10 mouse cellular contexts compared by ENCODE assay signal in the genomic region with DNA sequence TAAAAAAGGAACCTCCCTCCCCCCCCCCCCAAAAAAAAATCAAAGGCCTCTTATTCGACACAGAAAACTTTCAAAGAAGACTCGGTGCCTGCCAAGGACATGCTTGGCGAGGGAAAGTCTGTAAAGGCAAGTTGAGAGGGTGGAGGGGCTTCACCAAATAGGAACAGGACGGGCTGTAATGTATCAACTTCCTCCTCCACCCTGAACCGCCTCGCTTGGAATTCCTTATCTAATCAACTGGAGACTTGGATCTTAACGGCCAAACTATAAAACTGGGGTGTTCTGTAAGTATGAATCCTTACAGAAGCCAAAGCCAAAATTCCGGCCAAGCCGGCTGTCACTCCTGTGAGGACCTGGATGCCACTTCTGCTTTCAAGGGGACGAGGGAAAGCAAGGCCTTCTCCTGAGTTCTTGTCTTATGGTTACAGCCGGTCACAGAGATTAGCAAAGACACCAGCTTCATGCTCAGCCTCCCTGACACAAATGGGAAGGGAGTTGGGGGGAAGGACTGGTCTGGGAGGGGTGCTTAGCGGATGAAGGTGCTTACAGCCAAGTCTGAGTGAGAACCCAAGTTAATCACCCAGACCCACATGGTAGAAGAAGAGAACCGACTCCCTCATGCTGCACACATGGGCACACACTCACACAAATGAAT. TPM values are rescaled to one million over a fixed set of nuclear protein-coding genes. Genes with fewer than 3 reads are reported as not detected.
DNase-seq lines count a peak whose midpoint lies in the region; ATAC-seq and TF ChIP-seq lines count a peak whose summit lies in the region.
"Had no signal": no experiment of that assay in that cellular context is flagged by ENCODE, and none has a peak within 500 bp of the region (broad histone marks: within the 10 kb centered on the region; RNA-seq: fewer than 3 reads in every experiment).

No protein-coding gene starts in this region.

- 20% methylated on average over 13 of the region's 13 CpGs for WGBS in heart, embryonic 14.5 days
- 20% methylated on average over 13 of the region's 13 CpGs for WGBS in lung, embryonic 16.5 days
- WGBS in hindbrain, postnatal 0 days, result 67% methylated on average over 13 of the region's 13 CpGs

- intact Hi-C loops in left cerebral cortex, postnatal 14 days (cut with DNase I), result loop anchor here (5.0 kb wide), 1 partner anchor 48 kb away; no protein-coding TSS in a partner anchor

- H3K9ac ChIP-seq in heart, embryonic 14.5 days (ENCODE audit: low read length), result no peak overlapping the region
- no peak overlapping the region for H3K9ac ChIP-seq in lung, embryonic 16.5 days (ENCODE audit: low read length)
- no peak overlapping the region for H3K9ac ChIP-seq in hindbrain, postnatal 0 days (replicated peaks; ENCODE audit: low read length)

- TF ChIP-seq POLR2A in testis, adult 2 months (IDR thresholded peaks at IDR 0.05; ENCODE audit: control insufficient read depth, low read depth, low read length), result no peak

- no peak for DNase-seq in testis, postnatal 10 days (ENCODE audit: low spot score)
- DNase-seq in hindbrain, postnatal 0 days (ENCODE audit: low spot score), result no peak
- DNase-seq in thymus, postnatal 10 days (ENCODE audit: low spot score in 2 of 2), result no peak
- no peak for DNase-seq in left cerebral cortex, postnatal 14 days (ENCODE audit: low spot score in 2 of 2)
- DNase-seq in cerebellum, postnatal 10 days, result no peak
- DNase-seq: gastrocnemius, postnatal 14 days; retina, postnatal 1 day had no signal

- peak overlapping the region; percentile 39; the same call in 1 of the 2 replicates for H3K27ac ChIP-seq in testis, adult 2 months (ENCODE audit: control insufficient read depth, insufficient read depth, low read depth, low read length)
- 0 out of 4 replicates have a peak overlapping the region, but pooled peaks have one; percentile 14 to 16 for H3K27ac ChIP-seq in heart, embryonic 14.5 days (replicated peaks in 1 of 2; ENCODE audit: control insufficient read depth in 1 of 2, insufficient read depth in 1 of 2, low read depth in 2 of 2, low read length in 2 of 2)
- peak overlapping the region; percentile 60 for H3K27ac ChIP-seq in lung, embryonic 16.5 days (ENCODE audit: low read length)
- no peak overlapping the region for H3K27ac ChIP-seq in hindbrain, postnatal 0 days

- no peaks in the 10 kb centered on the region for H3K36me3 ChIP-seq in testis, adult 2 months (ENCODE audit: control insufficient read depth, insufficient read depth, low read length)
- no peaks in the 10 kb centered on the region for H3K36me3 ChIP-seq in heart, embryonic 14.5 days (ENCODE audit: control insufficient read depth, insufficient read depth, low read length)
- H3K36me3 ChIP-seq in lung, embryonic 16.5 days (ENCODE audit: control insufficient read depth, insufficient read depth, low read length), result no peaks in the 10 kb centered on the region
- H3K36me3 ChIP-seq in hindbrain, postnatal 0 days (ENCODE audit: insufficient read depth, low read length), result no peaks in the 10 kb centered on the region

- no peaks in the 10 kb centered on the region for H3K9me3 ChIP-seq in heart, embryonic 14.5 days (ENCODE audit: control insufficient read depth, low read length)
- H3K9me3 ChIP-seq in lung, embryonic 16.5 days (ENCODE audit: control insufficient read depth, low read length), result no peaks in the 10 kb centered on the region
- no peaks in the 10 kb centered on the region for H3K9me3 ChIP-seq in hindbrain, postnatal 0 days (ENCODE audit: low read length)

- H3K27me3 ChIP-seq in testis, adult 2 months (ENCODE audit: control insufficient read depth, insufficient read depth, low read length), result no peaks in the 10 kb centered on the region
- no peaks in the 10 kb centered on the region for H3K27me3 ChIP-seq in heart, embryonic 14.5 days (ENCODE audit: control insufficient read depth, insufficient read depth, low read length)
- no peaks in the 10 kb centered on the region for H3K27me3 ChIP-seq in lung, embryonic 16.5 days (ENCODE audit: control insufficient read depth, insufficient read depth, low read depth, low read length)
- no peaks in the 10 kb centered on the region for H3K27me3 ChIP-seq in hindbrain, postnatal 0 days (ENCODE audit: insufficient read depth, low read length)

- no peak for ATAC-seq in heart, embryonic 14.5 days (ENCODE audit: insufficient number of reproducible peaks, insufficient read depth, low FRiP score, low read depth)
- peak; percentile 34; the same call in 1 of the 2 replicates for ATAC-seq in lung, embryonic 16.5 days (ENCODE audit: low read depth)
- no peak for ATAC-seq in hindbrain, postnatal 0 days

- peak overlapping the region; percentile 36 for H3K4me2 ChIP-seq in heart, embryonic 14.5 days (ENCODE audit: low read length)
- H3K4me2 ChIP-seq in lung, embryonic 16.5 days (ENCODE audit: low read depth, low read length), result no peak overlapping the region
- H3K4me2 ChIP-seq in hindbrain, postnatal 0 days (ENCODE audit: low read depth, low read length), result no peak overlapping the region

- H3K4me3 ChIP-seq in testis, adult 2 months (ENCODE audit: control insufficient read depth, low read depth, low read length), result no peak overlapping the region
- H3K4me3 ChIP-seq in heart, embryonic 14.5 days (ENCODE audit: control insufficient read depth in 1 of 2, insufficient read depth in 1 of 2, low read depth in 1 of 2, low read length in 2 of 2), result no peak overlapping the region
- H3K4me3 ChIP-seq in lung, embryonic 16.5 days (ENCODE audit: low read length), result no peak overlapping the region
- H3K4me3 ChIP-seq in hindbrain, postnatal 0 days (ENCODE audit: low read length), result no peak overlapping the region

- H3K4me1 ChIP-seq in testis, adult 2 months (ENCODE audit: control insufficient read depth, insufficient read depth, low read length), result peaks cover 4% of the 10 kb centered on the region
- peaks cover 8 to 18% of the 10 kb centered on the region in 2 experiments for H3K4me1 ChIP-seq in heart, embryonic 14.5 days (ENCODE audit: control insufficient read depth in 2 of 2, insufficient read depth in 2 of 2, low read length in 2 of 2)
- peaks cover 21% of the 10 kb centered on the region for H3K4me1 ChIP-seq in lung, embryonic 16.5 days (replicated peaks; ENCODE audit: control insufficient read depth, insufficient read depth, low read length)
- no peaks in the 10 kb centered on the region for H3K4me1 ChIP-seq in hindbrain, postnatal 0 days (ENCODE audit: insufficient read depth, low read length)

- no peak for TF ChIP-seq CTCF in testis, adult 2 months (IDR thresholded peaks at IDR 0.05; ENCODE audit: control insufficient read depth, insufficient read depth, insufficient replicate concordance, low read depth, low read length)
- TF ChIP-seq CTCF in hindbrain, postnatal 0 days (IDR thresholded peaks at IDR 0.05; ENCODE audit: low read depth), result no peak

RNA-seq across cellular contexts. Expression of gene Nhlrc1, which starts 34.7 kb away (rescaled TPM):
- 0.49 and 0.75 TPM in 2 replicates for polyA plus RNA-seq in testis, adult 2 months (2012; rRNA removed)
- 4.5 and 6.0 TPM in 2 replicates for polyA plus RNA-seq in heart, embryonic 14.5 days (2014; fragmentation: Nextera tagmentation; extraction: Ambion mirVana)
- polyA plus RNA-seq in lung, embryonic 16.5 days (2015; fragmentation: Nextera tagmentation; extraction: Ambion mirVana), result 2.6 and 2.8 TPM in 2 replicates
- 15.1 and 22.4 TPM in 2 replicates for total RNA-seq in hindbrain, postnatal 0 days (2014; rRNA removed)
- polyA plus RNA-seq in hindbrain, postnatal 0 days (2015; fragmentation: Nextera tagmentation; extraction: Ambion mirVana), result 13.0 and 14.1 TPM in 2 replicates
- 10 to 100 TPM; 13.9 to 15.7 TPM for total RNA-seq in left cerebral cortex, postnatal 14 days (2021)

RNA-seq across cellular contexts. Expression of gene Kif13a, which starts 50.3 kb away (rescaled TPM):
- 5.3 and 7.4 TPM in 2 replicates for polyA plus RNA-seq in testis, adult 2 months (2012; rRNA removed)
- polyA plus RNA-seq in heart, embryonic 14.5 days (2014; fragmentation: Nextera tagmentation; extraction: Ambion mirVana), result 47.8 and 55.2 TPM in 2 replicates
- polyA plus RNA-seq in lung, embryonic 16.5 days (2015; fragmentation: Nextera tagmentation; extraction: Ambion mirVana), result 11.7 and 12.6 TPM in 2 replicates
- total RNA-seq in hindbrain, postnatal 0 days (2014; rRNA removed), result 21.6 and 48.7 TPM in 2 replicates
- 11.6 and 13.3 TPM in 2 replicates for polyA plus RNA-seq in hindbrain, postnatal 0 days (2015; fragmentation: Nextera tagmentation; extraction: Ambion mirVana)
- total RNA-seq in left cerebral cortex, postnatal 14 days (2021), result 10 to 100 TPM; 24.6 to 28.2 TPM
